Mouse (Mus musculus): ENCODE measurements around the gene Gstm1.
"Not testable (repeated sequence)": the region's sequence is repeated elsewhere in the genome, so short reads cannot be mapped to it uniquely, and the experiment has no call there.

The Gstm1 gene

DNA sequence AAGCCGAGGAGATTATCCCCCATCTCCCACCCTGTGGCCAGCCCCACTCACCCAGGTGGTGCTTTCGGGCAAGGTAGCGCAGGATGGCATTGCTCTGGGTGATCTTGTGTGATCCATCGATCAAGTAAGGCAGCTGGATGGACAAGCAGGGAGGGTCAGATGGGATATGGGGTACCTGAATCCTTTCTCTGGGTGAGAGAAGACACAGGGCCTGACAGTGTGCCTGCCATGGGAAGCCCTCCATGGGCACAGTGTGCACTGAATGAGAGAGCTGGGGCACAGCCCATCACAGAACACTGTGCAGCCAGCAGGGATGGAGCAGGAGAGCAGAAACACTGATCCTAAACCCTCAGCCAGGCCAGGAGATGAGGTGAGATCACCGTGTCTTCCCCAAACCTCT lies 1.3 kb downstream of the Gstm1 start:
- DNase-seq (ENCODE audit: low spot score in 2 of 2): not testable (repeated sequence)

DNA sequence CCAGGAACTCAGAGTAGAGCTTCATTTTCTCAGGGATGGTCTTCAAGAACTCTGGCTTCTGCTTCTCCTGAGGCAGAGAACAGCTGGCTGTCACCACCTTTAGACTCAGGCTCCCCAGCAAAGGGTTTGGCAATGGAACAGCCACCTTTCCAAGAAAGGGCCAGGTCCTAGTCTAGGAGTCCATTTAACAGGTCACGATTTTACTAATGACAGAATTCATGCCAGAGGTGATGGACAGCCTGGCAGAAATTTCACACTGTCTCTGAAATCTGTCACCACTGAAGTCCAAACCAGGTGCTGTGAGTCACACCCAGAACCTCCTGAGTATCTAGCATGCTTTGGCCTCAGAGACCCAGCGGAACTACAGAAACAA lies 2.8 kb downstream of the Gstm1 start:
- DNase-seq (ENCODE audit: low spot score in 2 of 2): no peak

DNA sequence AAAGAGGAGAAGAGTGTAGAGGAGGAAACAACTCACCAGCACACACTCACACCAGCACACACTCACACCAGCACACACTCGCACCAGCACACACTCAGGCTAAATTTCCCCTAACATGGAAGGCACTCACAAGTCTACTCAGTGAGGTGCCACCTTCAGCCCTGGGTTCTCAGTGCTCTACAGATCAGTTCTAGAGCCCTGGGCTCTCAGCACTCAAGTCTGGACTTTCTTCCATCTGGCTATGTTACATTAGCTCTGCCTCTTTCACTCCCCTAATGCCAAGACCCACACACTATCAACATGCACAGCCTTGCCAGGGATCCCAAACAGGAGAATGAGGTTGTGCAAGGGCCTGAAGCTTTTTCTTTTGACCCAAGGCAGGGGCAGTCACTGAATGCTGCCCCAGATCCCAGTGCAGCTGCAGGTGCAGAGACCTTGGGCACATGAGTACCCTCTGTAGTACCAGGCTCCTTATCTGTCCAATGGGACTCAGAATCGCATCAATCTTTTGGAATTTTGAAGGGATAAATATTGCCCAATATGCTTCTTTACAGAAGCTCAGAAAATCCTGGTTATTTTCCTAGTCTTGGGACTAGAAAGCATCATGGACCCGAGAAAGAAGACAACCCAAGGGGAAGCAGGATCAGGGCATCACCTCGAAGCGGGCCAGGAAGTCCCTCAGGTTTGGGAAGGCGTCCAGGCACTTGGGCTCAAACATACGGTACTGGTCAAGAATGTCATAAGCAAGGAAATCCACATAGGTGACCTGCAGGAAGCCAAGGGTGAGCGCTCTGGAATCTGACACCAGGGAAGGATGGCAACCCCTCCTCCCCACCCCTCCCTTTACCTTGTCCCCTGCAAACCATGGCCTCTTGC lies 3.4 kb downstream of the Gstm1 start:
- no peak for DNase-seq (ENCODE audit: low spot score in 2 of 2)

GRCm38 (mm10) chr3:108013331-108013871 lies 4.4 kb downstream of the Gstm1 start:
- peak in 1 of 2 experiments; percentile 38 for DNase-seq (ENCODE audit: low spot score in 2 of 2)

DNA sequence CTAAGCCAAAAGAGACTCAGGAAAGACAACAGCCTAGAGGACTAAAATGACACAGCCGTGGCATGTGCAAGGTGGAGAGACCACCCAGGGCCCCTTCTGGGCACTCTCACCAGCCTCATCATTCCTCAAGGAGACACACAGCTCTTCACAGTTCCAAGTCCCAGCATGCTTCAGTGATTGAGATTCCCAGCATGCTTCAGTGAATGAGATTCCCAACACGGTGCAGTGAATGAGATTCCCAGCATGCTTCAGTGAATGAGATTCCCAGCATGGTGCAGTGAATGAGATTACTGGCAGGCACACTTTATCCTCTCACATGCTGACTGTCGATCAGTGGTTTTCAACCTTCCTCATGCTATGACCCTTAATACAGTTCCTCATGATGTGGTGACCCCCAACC lies 6.2 kb downstream of the Gstm1 start:
- no peak for DNase-seq (ENCODE audit: low spot score in 2 of 2)

GRCm38 (mm10) chr3:108010286-108010685 lies 7.5 kb downstream of the Gstm1 start:
- DNase-seq (ENCODE audit: low spot score in 2 of 2): no peak

DNA sequence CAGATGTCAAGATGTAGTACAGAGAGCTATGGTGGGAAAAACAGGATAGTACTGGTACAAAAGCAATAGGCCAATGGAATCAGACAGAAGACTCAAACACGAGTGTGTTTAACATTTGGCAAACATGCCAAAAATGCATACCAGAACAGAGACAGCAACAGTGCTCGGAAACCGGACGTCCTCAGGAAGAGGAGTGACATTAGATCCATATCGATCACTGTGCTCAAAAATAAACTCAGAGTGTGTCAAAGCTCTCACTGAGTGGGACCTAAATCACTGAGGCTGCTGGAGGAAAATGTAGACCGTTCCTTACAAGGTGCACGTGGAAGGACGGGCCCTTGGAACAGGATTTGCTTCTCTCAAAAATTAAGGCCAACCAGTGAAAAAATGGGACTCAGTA lies 15.8 kb downstream of the Gstm1 start:
- no peak for DNase-seq (ENCODE audit: low spot score in 2 of 2)

GRCm38 (mm10) chr3:107999491-107999890 lies 18.3 kb downstream of the Gstm1 start:
- DNase-seq (ENCODE audit: low spot score in 2 of 2): no peak

DNA sequence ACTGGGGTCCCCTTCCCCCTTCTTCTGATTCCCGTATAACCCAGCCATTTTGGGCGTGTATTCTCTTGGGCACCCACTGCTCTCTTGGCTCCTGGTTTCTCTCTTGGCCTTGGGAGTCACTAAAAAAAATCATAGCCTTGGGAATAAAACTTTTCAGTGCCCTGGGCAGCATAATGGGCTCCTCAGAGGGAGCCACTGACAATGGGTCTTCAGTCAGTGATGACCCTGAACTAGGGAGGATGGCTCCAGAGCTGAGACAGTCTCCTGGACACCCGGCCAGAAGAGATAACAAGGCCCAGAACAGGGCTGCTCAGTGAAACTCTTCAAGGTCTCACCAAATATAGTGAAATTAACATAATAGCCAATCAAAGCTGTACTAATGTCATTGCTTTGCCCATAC lies 19.2 kb downstream of the Gstm1 start:
- no peak for DNase-seq (ENCODE audit: low spot score in 2 of 2)

DNA sequence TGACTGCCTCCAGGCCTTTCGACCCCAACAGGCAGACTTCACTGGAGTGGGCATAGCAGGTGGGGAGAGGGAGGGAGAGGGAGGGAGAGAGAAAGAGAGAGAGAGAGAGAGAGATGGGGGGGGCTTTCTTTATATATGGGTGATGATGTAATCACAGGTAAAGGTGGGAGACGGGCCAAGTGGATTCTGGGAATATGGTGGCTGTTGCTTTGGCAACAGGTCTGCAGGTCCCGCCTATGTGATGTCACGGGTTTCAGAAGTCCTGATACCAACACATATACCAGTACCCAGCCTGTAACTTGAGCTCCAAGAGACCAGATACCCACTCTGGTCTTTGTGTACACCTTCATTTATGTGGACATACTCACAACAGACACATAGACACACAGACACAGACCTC lies 21.2 kb downstream of the Gstm1 start:
- DNase-seq (ENCODE audit: low spot score in 2 of 2): no peak

DNA sequence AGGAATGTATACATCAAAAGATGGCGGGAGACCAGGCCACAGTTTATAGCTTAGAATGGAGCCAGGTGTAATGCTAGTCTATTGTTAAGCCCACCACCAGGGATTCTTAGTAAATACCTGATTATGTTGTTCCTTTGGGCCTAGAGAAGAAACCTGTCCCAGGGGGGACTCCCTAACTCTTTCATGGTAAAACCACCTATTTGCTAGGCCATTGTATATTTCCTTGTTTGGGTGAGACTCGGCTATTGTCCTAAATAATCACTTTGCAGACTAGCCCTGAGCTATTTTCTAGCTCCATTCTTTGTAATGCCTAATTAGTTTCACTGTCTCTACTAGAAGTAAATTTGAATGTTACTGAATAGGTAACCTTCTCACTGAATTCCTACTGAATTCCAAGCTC lies 21.8 kb downstream of the Gstm1 start:
- DNase-seq (ENCODE audit: low spot score in 2 of 2): not testable (repeated sequence)

DNA sequence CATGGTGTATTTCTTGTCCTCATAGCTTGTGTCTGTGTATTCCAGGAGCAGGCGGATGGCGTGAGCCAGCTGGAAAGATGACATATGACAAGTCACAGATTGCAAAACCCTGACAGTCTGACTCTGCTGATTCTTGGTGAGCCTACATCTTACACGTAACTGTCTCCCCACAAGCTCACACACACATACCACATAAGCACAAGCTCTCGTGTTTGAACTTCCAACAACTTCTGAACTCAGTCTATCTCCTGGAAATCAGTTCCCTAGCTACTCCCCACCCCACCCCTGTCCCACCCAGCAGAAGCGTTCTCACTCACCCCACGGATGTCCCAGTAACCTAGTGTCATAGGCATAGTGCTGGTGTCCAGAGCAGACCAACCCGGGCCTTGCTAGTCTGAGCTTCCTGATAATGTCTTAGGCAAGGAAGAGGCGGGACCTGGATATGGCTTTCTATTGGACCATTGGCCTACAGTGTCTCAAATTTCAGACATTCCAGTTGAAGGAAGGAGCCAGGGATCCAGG lies 31.7 kb downstream of the Gstm1 start, which contains the start of gene Gstm2:
TSS of gene Gstm2 (minus strand) at position 413 of the 522 bp plus-strand sequence.
- DNase-seq (ENCODE audit: low spot score in 2 of 2): no peak

DNA sequence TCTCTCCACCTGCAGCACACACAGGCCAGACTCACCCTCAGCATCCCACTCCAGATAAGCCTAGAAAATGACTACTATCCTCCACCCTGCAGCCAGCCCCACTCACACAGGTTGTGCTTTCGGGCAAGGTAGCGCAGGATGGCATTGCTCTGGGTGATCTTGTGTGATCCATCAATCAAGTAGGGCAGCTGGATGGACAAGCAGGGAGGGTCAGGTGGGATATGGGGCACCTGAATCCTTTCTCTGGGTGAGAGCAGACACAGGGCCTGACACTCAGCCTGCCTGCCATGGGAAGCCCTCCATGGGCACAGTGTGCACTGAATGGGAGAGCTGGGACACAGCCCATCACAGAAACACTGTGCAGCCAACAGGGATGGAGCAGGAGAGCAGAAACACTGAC lies 32.6 kb downstream of the Gstm1 start:
- DNase-seq (ENCODE audit: low spot score in 2 of 2): not testable (repeated sequence)

DNA sequence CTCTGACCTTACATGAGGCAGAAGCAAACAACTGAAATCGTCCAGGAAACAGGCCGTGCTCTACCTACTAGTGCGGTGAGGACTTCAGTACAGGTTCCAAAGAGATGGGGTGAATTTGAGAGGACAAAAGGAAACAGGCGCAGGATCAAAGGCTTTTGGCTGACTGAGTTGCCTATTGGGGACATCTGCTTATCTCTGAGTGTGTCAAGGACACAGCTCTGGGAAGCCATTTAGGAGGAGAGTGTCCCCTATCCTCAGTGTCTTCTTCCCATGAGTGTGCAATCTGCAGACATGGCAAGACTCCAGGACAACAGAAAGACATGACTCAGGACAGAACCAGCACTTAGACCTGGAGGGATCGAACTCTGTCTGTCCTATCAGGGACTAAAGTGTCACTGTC lies 33.3 kb downstream of the Gstm1 start:
- no peak for DNase-seq (ENCODE audit: low spot score in 2 of 2)

GRCm38 (mm10) chr3:107983771-107984170 lies 34.0 kb downstream of the Gstm1 start:
- no peak for DNase-seq (ENCODE audit: low spot score in 2 of 2)

GRCm38 (mm10) chr3:107982726-107983125 lies 35.0 kb downstream of the Gstm1 start:
- no peak for DNase-seq (ENCODE audit: low spot score in 2 of 2)

- DNase-seq (ENCODE audit: low spot score in 2 of 2): no peak
Measured at GRCm38 (mm10) chr3:107981261-107981660, 36.5 kb downstream of the Gstm1 start.

DNA sequence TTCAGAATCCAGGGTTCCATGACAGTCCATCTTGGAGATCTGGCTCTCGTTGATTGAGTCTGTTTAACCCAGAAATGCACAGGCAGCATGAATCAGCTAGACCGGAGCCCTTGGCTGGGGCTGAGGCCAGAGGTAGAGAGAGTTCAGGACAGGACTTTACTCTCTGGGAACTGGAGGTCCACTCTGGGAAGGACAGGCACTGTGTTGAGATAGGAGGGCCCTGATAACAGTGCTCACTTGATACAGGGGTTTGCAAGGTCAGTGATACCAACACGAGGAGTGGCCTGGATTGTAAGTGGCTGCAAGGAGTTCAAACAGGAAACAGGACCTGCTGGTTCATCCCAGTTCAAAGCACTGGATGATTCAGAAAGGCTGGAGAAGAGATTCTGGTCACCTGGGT lies 40.1 kb downstream of the Gstm1 start:
- DNase-seq (ENCODE audit: low spot score in 2 of 2): no peak

DNA sequence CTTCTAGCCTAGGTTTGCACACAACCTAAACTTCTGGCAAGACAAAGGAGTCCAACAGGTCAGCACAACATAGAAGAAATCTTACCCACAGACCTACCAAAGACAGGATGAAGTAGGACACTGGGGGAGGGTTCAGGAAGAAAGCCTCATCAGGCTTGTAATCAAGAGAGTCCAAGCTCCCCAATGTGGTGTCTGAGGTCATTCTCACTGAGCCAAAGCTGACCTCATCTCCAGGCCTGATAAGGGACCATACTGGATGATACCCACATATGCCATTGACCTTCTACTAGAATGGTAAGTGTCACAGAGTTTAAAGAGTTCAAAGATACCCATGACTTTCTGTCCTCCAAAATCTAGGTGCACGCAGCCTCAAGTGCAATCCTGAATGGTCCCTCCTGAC lies 43.5 kb downstream of the Gstm1 start:
- DNase-seq (ENCODE audit: low spot score in 2 of 2): no peak

DNA sequence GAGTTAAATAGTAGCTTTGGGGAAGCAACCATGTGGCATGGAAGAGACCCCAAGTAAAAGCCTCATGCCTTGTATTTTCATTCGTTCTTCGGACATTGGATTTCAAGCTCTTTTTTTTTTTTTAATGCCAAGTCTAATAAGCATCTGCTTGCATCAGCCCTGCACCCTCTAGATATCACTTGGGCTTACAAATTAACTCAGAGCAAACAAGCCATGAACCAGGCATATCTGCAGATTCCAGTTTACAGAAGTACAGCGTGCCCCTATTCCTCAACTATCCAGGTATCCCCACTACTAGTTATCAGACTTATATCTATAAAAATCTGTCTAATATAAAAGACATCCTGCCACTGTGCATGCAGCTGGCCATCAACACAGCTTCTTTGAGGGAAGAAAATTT lies 45.7 kb downstream of the Gstm1 start:
- no peak for DNase-seq (ENCODE audit: low spot score in 2 of 2)

DNA sequence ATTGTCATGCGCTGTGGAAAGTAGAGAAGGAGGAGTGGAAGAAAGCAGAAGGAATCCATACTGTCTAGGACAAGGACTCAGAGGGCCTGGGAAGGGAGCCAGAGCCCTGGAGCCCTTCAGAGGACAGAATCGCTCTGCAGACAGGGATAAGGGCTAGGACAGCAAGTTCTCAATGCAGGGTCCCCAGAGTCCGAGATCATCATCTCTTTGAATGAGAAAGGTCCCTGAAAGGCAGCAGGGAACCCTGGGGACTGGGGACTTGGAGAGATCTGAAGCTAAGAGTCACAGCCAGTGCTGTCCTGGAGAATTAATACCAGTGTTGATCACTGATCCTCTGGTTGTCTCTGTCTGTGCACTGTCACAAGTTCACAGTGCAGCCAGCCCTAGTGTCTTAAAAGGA lies 46.7 kb downstream of the Gstm1 start:
- DNase-seq (ENCODE audit: low spot score in 2 of 2): not testable (repeated sequence)

DNA sequence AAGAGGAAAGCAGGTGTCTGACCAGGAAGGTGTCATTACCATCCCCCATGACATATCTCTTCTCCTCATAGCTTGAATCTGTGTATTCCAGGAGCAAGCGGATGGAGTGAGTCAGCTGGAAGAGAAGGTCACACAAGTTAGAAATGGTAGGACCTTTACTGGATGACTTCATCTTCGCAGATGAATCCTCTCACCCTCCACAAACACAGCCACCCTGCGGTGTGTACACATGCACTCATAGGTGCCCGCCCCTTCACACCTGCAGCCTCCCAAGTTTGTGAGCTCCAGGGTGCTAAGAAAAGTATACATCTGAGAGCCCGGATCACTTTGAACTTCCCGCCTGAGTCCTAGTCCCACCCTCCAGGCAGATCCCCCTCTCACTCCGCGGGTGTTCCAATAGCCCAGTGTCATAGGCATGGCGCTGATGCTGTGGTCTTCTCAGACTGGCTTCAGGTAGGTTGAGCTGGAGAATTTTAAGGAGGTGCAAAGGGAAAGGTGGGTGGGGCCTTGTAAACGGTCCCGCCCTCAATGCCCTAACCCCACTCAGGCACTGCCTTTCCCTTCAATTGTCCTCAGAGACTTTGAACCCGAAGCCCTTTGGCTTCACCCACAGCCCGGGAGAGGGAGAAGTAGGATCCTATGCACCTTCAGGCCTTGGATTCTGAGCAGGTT lies 48.9 kb downstream of the Gstm1 start, which contains the start of gene Gstm3:
TSS of gene Gstm3 (minus strand) at position 560 of the 672 bp plus-strand sequence.
- DNase-seq (ENCODE audit: low spot score in 2 of 2): no peak

- DNase-seq (ENCODE audit: low spot score in 2 of 2): no peak
Measured at GRCm38 (mm10) chr3:107966631-107967030, 51.1 kb downstream of the Gstm1 start.

All from frontal cortex, postnatal 14 days (tissue).